Mouse (Mus musculus) heart, adult 2 months (tissue): ENCODE results near the gene Pias3. TPM values are rescaled to one million over a fixed set of nuclear protein-coding genes. Genes with fewer than 3 reads are reported as not detected.

ENCODE experiments used
- DNase-seq, 2 experiments: peaks; one replicate each; pipeline ENCODE4 v3.0.0; 2021
- H3K27ac ChIP-seq: fragments of 200-600 bp; 2 replicates; pipeline ENCODE4 v1.8.1; 2022
- H3K27me3 ChIP-seq: fragments of 200-500 bp; 2 replicates; pipeline ENCODE4 v1.6.1; 2012; ENCODE audit warnings: mild to moderate bottlenecking, low read length, inconsistent platforms, mixed read lengths; ENCODE audit not compliant: control insufficient read depth, insufficient read depth
- H3K36me3 ChIP-seq: fragments of 200-500 bp; 2 replicates; pipeline ENCODE4 v1.6.1; 2012; ENCODE audit warnings: low read length, inconsistent platforms; ENCODE audit not compliant: control insufficient read depth, insufficient read depth
- H3K4me1 ChIP-seq: fragments of 200-500 bp; 2 replicates; pipeline ENCODE4 v1.6.1; 2011; ENCODE audit warnings: low read length; ENCODE audit not compliant: control insufficient read depth, insufficient read depth
- H3K4me3 ChIP-seq: fragments of 200-600 bp; 2 replicates; pipeline ENCODE4 v1.8.1; 2022
- H3K79me2 ChIP-seq: fragments of 200-500 bp; replicated peaks from 2 replicates; pipeline ENCODE4 v1.6.1; 2012; ENCODE audit warnings: mild to moderate bottlenecking, inconsistent platforms, low read length, moderate library complexity, mixed read lengths; ENCODE audit not compliant: control insufficient read depth, insufficient read depth
- H3K9ac ChIP-seq: fragments of 200-500 bp; 2 replicates; pipeline ENCODE4 v1.6.1; 2012; ENCODE audit warnings: low read depth, mild to moderate bottlenecking, control low read depth, inconsistent platforms, low read length, mixed read lengths
- CTCF ChIP-seq: fragments of 200-600 bp; IDR thresholded peaks from 2 replicates; pipeline ENCODE4 v1.8.1; 2022; ENCODE audit warnings: antibody characterized with exemption, mild to moderate bottlenecking, moderate library complexity
- EP300 ChIP-seq: fragments of 200-500 bp; IDR thresholded peaks from 2 replicates; pipeline ENCODE4 v1.6.1; 2011; ENCODE audit warnings: low read depth, low read length, control low read depth; ENCODE audit not compliant: insufficient read depth
- POLR2A ChIP-seq: fragments of 200-500 bp; IDR thresholded peaks from 2 replicates; pipeline ENCODE4 v1.6.1; 2011; ENCODE audit warnings: mild to moderate bottlenecking, low read depth, low read length, control low read depth; ENCODE audit not compliant: insufficient read depth
- WGBS: fragments of 180-500 bp; shearing (Covaris S2); methylation state at CpG from one replicate; pipeline ENCODE4 v1.1.7; 2018; 5-methylcytosine and 5-hydroxymethylcytosine counted together
- intact Hi-C: fragments of 180-260 bp; cut with DNase I; formaldehyde crosslinking; loops from one replicate; pipeline ENCODE4 v1.15.1; 2025
- polyA plus RNA-seq: library from polyadenylated mRNA; depleted of rRNA; stranded (reverse); fragments of >200 nt; gene quantifications from 2 replicates; pipeline ENCODE4 v1.2.3, GENCODE M21; 2012
- total RNA-seq, 2 experiments: library from RNA; stranded (reverse); gene quantifications; 2 replicates each; pipeline ENCODE4 v1.2.3; 2021

Gene Pias3
- total and polyA plus RNA-seq, 3 experiments, result 10.3 to 20.7 (median 11.7) TPM

- Histone ChIP-seq H3K9ac (no peak overlapping the region), H3K4me1 (peaks cover 3% of the 10 kb centered on the region; the same call in 1 of the 2 replicates), H3K27me3 (no peaks in the 10 kb centered on the region), H3K36me3 (no peaks in the 10 kb centered on the region), H3K27ac (no peak overlapping the region), H3K4me3 (no peak overlapping the region), H3K79me2 (no peaks in the 10 kb centered on the region)
- 89% methylated on average over 5 of the region's 5 CpGs for WGBS
- TF ChIP-seq POLR2A, result no peak
- TF ChIP-seq EP300, result no peak
- no peak for TF ChIP-seq CTCF
- no peak for DNase-seq
- intact Hi-C loops, result loop anchor here (5.0 kb wide), 1 partner anchor 40 kb away; the partner anchor contains the start of gene Nudt17
Measured at GRCm38 (mm10) chr3:96666916-96667315, 29.3 kb upstream of the Pias3 start.

- intact Hi-C loops, result loop anchor here (5.0 kb wide), 1 partner anchor 40 kb away; the partner anchor contains the start of gene Nudt17
Measured at GRCm38 (mm10) chr3:96667316-96667715, 28.9 kb upstream of the Pias3 start.

GRCm38 (mm10) chr3:96668424-96669067 is 27.6 kb upstream of the Pias3 start:
- 88% methylated on average over 5 of the region's 5 CpGs for WGBS
- Histone ChIP-seq H3K27me3 (no peaks in the 10 kb centered on the region), H3K4me1 (peaks cover 3% of the 10 kb centered on the region; the same call in 1 of the 2 replicates), H3K9ac (no peak overlapping the region), H3K27ac (no peak overlapping the region), H3K36me3 (no peaks in the 10 kb centered on the region), H3K4me3 (no peak overlapping the region), H3K79me2 (no peaks in the 10 kb centered on the region)
- TF ChIP-seq POLR2A, result no peak
- intact Hi-C loops, result loop anchor here (5.0 kb wide), 1 partner anchor 39 kb away; the partner anchor contains the start of gene Nudt17
- no peak for DNase-seq

More at GRCm38 (mm10) chr3:96667316-96667715, 28.9 kb upstream of the Pias3 start:
- no peak overlapping the region for H3K9ac ChIP-seq
- peaks cover 3% of the 10 kb centered on the region; the same call in 1 of the 2 replicates for H3K4me1 ChIP-seq
- WGBS, result 52% methylated on average over 1 of the region's 1 CpGs
- no peaks in the 10 kb centered on the region for H3K36me3 ChIP-seq
- DNase-seq, result no peak
- TF ChIP-seq POLR2A, result no peak
- peak; percentile 58 for TF ChIP-seq CTCF
- TF ChIP-seq EP300, result no peak
- no peaks in the 10 kb centered on the region for H3K79me2 ChIP-seq
- H3K4me3 ChIP-seq, result no peak overlapping the region
- no peak overlapping the region for H3K27ac ChIP-seq
- H3K27me3 ChIP-seq, result no peaks in the 10 kb centered on the region

- DNase-seq, result peak; percentile 82 to 87
- TF ChIP-seq EP300 (no peak), POLR2A (no peak), CTCF (peak; percentile 53)
- Histone ChIP-seq H3K79me2 (no peaks in the 10 kb centered on the region), H3K27me3 (no peaks in the 10 kb centered on the region), H3K27ac (peak within 1 kb of the TSS; percentile 3), H3K4me1 (peaks cover 1% of the 10 kb centered on the region; the same call in 1 of the 2 replicates), H3K9ac (peak within 1 kb of the TSS; percentile 58), H3K4me3 (peak within 1 kb of the TSS; percentile 53), H3K36me3 (no peaks in the 10 kb centered on the region)
- WGBS, result 6% methylated on average over 35 of the region's 35 CpGs
- intact Hi-C loops, result loop anchor here (5.0 kb wide), 1 partner anchor 37 kb away; the partner anchor contains the start of gene Nudt17
Measured at GRCm38 (mm10) chr3:96669727-96670468, 26.3 kb upstream of the Pias3 start, which contains the start of gene Ankrd35. TSS of gene Ankrd35 (plus strand) at chr3:96670131.

GRCm38 (mm10) chr3:96671519-96671918 is 24.7 kb upstream of the Pias3 start:
- Histone ChIP-seq H3K36me3 (no peaks in the 10 kb centered on the region), H3K9ac (no peak overlapping the region), H3K79me2 (no peaks in the 10 kb centered on the region), H3K4me3 (no peak overlapping the region), H3K4me1 (peaks cover 1% of the 10 kb centered on the region; the same call in 1 of the 2 replicates), H3K27me3 (no peaks in the 10 kb centered on the region), H3K27ac (no peak overlapping the region)
- no peak for DNase-seq
- intact Hi-C loops, result no loop called here
- TF ChIP-seq CTCF (no peak), EP300 (no peak), POLR2A (no peak)
- WGBS, result 97% methylated on average over 5 of the region's 5 CpGs

- no peaks in the 10 kb centered on the region for H3K36me3 ChIP-seq
- no peak for TF ChIP-seq EP300
- no peak for TF ChIP-seq CTCF
- no peak for TF ChIP-seq POLR2A
- H3K9ac ChIP-seq, result no peak overlapping the region
- peaks cover 1% of the 10 kb centered on the region; the same call in 1 of the 2 replicates for H3K4me1 ChIP-seq
- no peak overlapping the region for H3K27ac ChIP-seq
- DNase-seq, result no peak
- no peaks in the 10 kb centered on the region for H3K79me2 ChIP-seq
- no peak overlapping the region for H3K4me3 ChIP-seq
- intact Hi-C loops, result no loop called here
- H3K27me3 ChIP-seq, result no peaks in the 10 kb centered on the region
- 77% methylated on average over 4 of the region's 4 CpGs for WGBS
Measured at GRCm38 (mm10) chr3:96673514-96673913, 22.7 kb upstream of the Pias3 start.
